Mouse (Mus musculus) frontal cortex, postnatal 36 days (tissue): ENCODE measurements around the gene Cacna1c.
A peak's percentile ranks its signal among the peaks of the same experiment; 100 is the strongest.

Experiments
- DNase-seq, 2 experiments: peaks; one replicate each; pipeline ENCODE4 v3.0.0; 2022; ENCODE audit warnings: low spot score in 2 of 2

The Cacna1c gene

DNA sequence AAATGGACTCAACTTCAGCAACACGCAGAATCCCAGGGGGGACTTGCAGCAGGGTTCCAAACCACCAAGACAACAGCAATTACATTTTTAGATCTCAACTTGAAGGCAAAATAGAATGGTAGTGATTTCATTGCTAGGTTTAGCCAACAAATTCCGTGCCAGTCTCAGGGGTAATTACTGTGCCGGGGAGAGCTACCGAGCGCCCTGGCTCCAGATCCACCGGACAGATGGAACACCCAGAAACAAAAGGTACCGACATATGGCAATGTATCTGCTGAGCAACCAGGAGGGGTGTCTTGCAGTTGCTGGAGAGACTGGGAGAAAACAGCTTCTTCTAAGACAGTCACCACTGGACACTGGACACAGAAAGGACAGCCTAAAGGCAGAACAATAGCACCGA is 442.4 kb downstream of the Cacna1c start:
- DNase-seq, result peak; percentile 40 to 45

DNA sequence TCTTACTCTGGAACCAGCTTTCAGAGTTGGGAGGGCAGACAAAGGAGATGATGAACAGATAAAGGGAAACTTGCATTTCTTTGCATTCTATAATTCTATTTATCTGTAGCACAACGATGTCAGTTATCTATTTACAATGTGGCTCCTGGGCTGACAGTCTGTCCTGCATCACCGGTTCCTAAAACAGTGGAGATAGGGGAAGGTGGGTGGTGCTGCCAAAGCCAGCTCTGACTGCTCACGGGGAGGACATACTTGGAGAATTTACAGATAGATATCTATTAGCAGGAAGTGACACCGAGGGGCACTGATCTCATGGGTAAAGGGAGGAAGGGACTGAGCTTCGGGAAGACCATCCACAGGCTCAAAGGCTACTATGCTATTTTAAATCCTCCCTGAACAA is 443.2 kb downstream of the Cacna1c start:
- DNase-seq, result no peak

DNA sequence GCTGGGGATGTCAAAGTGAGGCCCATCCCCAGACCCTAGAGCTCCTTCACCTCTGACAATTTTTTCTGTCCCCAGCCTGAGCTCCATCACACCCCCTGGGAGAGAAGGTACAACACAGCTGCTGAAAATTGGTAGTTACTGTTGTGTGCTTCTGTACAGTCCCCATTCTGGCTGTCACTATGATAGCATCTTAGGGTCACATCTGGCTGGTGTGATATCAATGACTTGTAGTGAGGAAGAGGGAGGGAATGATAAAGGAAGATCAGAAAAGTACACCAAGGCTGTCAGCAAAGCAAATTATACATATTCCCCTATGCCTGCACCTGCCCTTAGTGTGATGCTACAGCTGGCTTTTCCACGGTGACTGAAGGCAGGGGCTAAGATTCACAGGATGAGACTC is 446.9 kb downstream of the Cacna1c start:
- no peak for DNase-seq

DNA sequence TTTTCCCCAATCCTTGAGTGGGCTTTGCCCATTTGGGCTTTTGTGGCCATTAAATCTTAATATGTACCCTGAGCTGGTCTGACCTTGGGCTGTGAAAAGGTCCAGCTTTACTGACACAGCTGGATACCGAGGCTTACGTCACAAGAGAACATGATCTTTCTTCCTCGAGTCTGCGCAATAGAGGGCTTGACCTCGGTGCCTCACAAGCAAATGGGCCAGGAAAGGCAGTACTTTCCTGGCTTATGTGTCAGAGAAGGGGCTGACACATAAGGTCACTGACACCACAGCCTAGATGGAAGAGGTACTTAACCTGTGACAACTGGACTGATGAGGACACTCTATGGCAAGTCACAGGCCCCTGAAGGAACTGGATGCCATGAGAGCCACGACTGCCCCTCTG is 453.5 kb downstream of the Cacna1c start:
- DNase-seq, result no peak

DNA sequence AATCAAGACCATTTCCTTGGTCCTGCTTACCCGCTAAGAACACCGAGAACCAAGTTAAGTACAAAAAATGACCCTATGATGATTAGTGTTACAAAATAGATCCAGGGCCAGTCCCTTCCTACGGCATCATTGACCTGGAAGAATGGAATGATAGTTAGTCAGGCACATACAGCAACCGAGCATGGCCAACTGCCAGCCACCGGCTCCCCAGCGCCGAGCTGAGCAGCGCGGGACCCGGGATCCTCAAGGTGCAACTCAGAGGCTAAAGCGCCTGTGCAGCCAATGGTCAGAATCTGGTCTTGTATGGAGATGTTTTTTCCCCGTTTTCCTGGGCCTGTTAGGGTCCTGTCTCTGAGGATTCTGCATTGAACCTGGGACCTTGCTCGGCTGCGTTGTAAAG is 454.4 kb downstream of the Cacna1c start:
- DNase-seq, result no peak

DNA sequence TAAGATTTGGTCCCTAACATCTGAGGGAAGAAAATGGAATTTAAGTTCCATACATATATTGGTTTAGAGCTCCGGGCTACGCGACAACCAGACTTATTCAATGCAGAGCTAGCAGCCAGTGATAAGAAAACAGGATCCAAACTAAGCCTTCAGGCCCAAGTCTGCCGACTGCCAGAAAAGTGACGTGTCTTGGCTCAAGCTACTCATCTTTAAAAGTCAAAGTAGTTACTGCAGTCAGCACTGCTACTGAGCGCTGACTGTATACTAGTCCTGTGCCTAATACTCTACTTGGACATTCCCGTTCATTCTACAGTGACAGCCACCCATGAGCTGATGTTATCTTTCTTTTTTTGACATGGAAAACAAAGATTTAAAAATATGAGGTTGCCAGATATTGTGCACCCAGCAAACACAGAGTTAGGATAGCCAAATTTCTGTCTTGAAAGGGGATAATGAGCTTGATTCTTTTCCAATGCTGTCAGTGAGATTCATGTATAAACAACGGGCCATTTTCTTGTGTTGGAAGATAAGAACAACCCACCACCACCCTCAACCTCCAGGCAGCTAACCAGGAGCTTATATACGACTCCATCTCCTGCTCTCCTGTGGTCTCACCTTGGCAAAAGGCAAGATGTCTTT is 456.1 kb downstream of the Cacna1c start:
- DNase-seq, result peak; percentile 24 to 31

DNA sequence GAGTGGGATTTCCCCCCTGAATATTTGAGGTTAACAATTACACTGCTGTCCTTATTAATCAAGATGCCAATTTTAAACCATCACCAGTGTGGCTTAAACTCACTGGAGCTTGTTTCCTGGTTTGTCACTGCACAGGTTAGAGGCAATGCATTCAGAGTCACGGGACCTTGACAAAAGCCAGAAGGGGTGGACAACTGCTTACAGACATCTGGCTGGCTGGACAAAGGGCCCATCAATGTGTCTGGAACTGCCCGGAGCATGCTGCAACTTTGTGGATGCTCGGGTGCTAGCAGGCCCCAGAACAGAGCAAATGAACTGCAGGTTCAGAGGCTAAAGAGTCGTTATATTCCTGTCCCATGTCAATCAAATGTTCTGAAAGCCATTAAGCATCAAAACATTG is 456.9 kb downstream of the Cacna1c start:
- DNase-seq, result no peak

DNA sequence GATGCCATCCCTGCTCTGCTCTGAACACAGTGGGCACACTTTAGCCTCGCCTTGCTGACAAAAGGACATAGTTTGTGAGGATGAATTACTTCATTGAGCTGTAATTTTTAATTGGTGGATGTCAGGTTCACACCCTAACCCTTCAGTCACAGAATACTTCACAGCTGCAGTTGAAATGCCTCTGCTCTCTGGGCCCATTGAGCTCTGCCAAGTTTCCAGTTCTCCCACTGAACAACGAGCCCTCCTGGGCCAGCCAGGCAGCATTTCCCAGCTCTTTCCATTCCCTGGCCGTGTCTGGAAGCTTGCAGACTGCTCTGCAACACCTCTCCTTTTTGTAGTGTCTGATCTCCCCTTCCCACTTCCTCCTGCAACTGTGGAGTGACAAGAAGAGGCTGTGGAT is 457.6 kb downstream of the Cacna1c start:
- no peak for DNase-seq

DNA sequence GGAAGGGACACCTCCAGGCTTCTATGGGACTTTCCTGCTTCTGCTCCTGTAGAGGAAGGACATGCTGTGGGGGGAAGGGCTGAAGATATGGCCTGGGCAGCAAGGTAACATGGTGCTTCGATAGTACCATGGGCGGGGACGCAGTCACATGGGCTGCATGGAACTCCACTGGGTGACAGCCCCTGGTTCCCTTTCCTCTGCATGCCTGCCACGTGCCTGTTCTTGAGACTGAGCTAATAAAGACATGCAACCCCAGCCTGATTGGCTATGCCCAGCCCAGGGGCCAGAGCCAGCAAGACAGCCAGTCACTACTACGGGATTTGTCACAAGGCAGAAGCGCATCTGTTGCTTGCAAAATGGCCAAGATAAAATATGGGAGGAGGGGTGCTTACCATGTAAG is 459.1 kb downstream of the Cacna1c start:
- no peak for DNase-seq

DNA sequence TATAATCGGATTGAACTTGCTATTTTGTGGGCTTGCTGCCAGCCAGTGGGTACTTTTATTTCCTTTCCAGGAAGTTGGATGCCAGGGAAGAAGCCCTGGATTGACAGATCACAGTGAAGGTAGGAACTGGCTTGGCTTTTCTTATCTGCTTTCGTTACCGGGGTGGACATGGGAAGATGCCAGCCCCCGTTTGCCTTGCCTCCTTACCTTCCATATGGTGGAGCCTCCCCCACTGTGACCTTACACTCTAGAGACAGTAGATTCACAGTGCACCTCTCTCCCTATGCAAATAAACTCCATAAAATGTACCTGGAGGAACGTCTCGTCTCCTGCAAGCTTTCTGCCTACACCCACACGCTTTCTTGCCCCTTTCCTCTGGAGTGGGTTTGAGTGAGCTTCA is 459.7 kb downstream of the Cacna1c start:
- DNase-seq, result no peak

DNA sequence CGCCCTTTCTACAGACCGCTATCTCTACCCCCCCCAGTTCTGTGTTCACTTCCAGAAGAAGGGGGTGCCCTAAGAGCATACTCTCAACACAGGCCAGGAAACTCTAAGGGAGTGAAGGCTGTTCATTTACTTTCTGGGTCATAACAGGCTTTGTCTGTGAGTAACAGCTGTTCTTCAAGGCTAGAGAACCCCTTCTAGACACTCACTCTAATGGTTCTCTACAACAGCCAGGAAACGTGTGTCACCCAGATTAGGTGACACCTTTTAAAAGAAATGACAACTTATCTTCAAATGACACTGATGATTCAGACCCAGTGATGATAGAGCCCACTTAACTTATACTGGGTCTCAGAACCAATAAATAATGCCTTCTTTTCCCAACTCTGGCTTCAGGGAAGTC is 461.1 kb downstream of the Cacna1c start:
- DNase-seq, result no peak

DNA sequence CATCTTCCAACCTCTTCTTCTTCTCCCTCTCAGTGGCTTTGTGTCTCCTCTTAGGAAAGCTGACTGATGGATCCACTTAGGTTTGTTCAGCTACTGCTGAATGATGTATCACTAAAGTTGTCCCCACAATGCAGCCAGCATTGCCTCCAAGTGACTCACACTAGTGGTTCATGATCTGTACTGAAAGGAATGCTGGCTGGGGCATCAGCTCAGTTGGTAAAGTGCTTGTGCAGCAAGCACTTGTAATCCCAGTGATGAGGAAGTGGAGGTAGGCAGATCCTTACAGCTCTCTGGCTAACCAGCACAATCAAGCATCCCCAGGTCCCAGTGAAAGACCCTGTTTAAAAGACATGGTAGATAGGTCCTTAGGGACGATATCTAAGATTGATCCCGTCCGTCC is 464.3 kb downstream of the Cacna1c start:
- no peak for DNase-seq

DNA sequence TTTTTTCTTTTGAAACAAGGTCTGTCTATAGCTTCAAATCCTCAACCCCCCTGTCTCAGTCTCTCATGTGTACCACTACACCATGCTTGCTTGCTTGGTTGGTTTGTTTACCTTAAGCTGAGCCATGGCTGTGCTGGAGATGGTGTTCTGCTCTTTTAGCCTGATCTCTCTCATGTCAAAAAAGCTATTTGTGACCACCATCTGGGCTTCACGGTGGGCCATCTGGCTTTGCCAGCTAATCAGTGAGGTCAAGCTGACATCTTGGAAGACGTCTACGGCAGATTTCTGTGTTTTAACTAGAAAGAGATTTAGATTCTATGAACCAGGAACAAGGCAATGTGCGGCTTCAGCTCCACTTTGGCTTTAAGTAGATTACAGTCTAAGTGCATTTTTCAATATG is 471.3 kb downstream of the Cacna1c start:
- DNase-seq, result no peak

DNA sequence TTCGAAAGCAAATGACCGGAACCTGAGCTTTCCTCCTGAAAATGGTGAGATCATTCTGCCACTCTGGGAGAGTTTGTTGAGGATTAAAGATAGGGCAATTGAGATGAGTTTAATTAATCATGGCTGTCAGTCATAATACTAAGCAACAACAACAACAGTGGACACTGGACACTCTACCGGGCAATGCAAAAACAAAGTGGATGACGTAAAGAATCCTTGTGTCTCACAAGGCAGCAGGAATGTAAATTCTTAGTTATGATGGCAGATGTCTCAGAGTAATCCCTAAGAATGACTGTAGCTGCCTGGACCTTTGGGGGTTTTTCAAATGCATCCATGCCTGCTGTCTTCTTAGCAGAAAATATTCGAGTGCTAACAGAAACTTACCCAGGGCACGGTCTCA is 471.8 kb downstream of the Cacna1c start:
- DNase-seq, result no peak

DNA sequence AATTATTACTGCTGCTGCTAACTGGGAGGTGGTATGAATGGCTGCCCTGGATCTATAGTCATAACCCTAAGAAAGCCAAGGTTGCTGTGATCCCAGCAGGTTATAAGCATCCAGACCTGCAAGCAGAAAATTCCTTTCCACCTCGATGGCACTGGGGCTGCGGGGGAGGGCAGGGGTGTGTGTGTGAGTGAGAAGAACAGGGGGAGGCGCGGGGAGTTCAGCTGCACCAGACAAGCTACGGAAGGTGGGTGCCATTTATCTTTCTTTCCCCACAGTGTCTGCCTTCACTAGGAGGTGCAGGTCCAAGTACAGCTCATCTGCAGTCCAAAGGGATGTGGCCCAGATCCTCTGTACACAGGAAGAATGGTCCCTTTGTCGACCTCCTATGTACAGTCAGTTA is 473.9 kb downstream of the Cacna1c start:
- no peak for DNase-seq

DNA sequence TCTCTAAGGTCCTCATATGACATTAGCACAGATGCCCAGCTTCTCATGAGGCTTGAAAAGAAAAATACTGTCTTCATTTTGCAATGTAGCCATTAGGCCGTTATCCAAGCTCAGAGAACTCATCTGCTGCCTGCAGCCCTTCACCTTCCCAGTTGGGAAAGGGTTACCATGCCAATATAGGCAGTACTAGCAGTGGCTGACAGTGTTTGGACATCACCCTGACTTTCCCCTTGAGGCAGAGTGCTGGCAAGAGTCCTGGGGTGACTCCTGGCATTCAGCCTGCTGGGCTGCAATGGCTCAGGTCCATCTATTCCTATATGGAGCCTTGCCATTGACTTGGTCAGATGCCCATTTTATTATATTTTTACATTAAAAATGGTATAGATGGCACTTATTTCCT is 476.7 kb downstream of the Cacna1c start:
- DNase-seq, result no peak

DNA sequence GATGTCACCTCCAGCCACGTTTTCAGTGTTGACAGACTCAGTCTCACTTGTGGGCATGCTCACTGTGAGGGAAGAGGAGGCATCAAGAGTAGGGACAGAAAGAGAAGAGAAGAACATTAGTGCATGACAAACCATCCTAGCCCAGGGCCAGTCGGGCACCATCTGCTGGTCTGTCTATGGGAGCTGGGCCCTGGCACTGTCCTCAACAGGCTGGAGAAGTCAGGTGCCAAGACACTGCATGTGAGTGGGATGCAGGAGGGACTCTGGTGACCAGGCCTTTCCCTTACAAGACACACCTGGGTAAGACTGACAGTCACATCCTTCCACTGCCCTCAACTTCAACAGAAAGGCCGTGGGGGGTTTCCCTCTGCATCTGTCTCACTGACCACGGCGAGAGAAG is 482.9 kb downstream of the Cacna1c start:
- no peak for DNase-seq

DNA sequence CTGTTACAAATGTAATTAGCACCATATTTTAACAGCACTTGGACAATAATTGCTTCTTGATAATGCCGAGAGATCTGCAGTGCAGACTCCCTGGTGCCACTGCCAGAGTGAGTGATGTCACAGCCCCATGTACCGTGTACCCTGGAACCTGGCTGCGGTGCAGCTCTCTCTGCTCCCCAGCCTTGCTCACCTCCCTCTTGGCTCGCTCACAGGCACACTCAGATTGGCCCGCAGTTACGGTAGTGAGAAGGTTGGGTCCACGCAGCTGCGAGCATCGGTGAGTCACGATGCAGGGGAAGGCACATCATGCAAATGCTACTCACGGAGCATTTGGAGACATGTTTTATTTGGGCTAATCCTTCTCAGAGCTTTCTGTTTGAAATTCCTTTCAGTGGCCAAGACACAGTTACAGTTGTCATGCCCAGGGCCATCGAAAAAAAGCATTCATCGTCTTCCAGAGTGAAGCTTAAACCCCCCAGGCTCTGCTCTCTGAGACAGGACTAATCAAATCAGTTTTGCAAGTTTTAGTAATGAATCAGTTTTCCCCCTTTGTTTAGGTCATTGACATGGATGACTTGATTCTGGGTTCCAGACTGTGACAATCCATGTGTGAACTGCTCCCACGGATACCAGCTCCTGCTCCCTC is 484.4 kb downstream of the Cacna1c start:
- peak; percentile 54 to 63 for DNase-seq

DNA sequence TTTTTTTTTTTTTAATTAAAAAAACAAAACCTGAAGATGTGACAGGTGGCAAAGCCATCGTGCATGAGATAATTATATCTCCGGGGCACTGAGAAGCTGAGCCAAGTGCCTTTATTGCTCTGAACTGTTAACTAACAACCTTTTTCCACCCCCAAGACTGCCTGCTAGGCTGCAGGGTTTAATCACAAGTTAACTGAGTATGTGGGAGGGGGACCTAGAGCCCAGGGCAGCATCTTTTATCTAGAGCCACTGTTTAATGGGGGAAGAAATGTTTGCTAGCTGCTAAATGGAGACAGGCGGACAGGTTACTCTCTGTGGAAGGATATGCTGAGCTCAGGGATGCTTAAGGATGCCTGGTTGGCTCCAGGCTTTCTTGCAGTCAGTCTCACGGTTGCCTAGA is 489.2 kb downstream of the Cacna1c start:
- no peak for DNase-seq

DNA sequence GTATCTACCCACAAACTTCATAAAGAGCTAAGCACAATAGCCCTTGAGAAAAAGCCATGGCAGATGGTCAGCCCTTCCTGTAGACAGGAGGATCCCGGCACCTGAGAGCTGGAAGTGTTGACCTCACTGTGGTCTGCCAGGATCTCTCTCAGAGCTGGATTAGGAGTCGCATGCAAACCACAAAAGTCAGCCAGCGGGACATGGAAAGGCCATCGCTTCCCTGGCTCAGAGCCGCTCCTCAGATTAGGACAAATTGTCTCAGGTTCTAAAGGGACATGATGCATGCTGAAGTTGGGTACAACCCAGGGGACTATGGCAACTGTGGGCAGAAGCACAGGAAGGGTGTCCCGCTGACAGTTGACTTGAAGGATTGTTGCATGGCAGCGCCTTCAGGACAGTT is 490.4 kb downstream of the Cacna1c start:
- no peak for DNase-seq

DNA sequence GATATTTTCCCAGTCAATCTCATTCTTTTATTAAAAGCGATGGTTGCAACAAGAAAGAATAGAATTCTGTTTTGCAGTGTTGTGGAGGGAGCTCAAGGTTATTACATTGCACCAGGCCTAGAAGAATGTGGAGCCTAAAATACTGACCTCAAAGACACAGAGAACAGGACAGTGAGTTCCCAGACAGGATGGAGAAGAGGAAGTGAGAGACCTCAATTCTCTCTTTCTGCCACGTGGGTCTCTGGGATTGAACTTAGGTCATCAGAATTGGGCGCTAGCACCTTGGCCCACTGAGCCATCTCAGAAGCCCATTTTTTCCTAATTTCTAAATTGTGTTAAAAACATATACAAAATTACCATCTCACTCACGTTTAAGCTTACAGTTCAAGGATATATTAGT is 501.6 kb downstream of the Cacna1c start:
- DNase-seq, result no peak

DNA sequence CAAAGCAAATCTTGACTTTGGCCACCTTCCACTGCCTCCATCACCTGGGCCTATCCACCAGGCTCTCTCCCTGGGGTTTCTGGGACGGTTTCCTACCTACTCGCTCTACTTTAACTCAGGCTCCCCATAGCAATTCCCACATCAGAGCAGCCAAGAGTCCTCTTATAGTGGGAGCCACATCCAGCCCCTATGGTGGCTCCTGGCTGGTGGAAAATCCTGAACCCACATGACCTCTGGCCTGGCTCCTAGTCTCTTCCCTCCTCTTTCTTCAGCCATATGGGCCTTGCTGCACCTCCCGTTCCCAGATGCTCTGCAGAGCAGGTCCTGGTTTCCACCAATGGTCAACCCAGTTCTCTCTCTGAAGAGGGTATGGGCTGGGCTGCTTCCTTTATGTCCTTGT is 506.8 kb downstream of the Cacna1c start:
- no peak for DNase-seq

DNA sequence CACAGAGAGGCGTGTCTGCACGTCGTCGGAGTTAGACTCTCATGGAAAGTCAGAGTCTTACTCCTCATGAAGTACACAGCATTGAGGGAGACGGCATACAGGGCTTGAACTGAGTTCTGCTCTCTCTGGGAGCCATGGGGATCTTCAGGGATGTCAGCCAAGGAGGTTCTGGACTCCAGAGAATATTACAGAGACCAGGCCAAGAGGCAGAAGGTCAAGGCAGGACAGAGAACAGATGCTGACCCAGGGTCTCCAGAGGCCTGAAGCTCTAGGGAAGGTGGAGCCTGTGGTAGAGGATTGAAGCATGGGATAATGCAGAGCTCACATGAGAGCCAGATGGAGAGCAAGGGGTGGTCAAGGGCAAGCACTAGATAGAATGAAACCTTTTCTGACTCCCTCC is 507.4 kb downstream of the Cacna1c start:
- no peak for DNase-seq

DNA sequence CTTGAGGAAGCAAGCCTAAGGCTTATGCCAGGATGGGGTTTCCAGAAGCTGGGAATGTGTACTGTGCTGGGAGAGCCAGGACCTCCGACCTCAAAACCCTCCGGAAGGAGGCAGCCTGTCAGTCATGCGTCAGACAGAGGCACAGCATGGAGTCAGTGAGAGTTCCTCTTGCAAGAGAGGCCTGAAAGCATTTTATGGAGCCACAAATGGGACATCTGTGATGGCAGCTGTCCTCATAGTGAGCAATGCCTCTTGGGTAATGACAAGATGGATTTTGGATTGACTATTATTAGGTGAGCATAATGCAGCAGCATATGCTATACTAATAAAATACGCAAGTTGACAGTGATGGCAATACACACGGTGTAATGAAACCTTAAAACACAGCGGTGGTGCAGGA is 515.4 kb downstream of the Cacna1c start:
- no peak for DNase-seq
